Mouse (Mus musculus) MEL (cell line): ENCODE measurements at regions not wholly inside any gene's neighbourhood (a gene's known extent, or its start where the extent isn't known, plus 50 kb on each side); places are given as distances from the start of the nearest gene placed in this dataset.

ENCODE experiments used
- CTCF ChIP-seq, 3 experiments: IDR thresholded peaks in 2 of 3; conservative IDR thresholded peaks in 1 of 3; 2 replicates each; pipeline ENCODE4 v1.5.1; 2011 to 2012; ENCODE audit warnings: low read length in 3 of 3, low read depth in 2 of 3, mild to moderate bottlenecking in 2 of 3, improper control_type of control experiment in 1 of 3, inconsistent platforms in 1 of 3, mixed read lengths in 1 of 3, moderate library complexity in 1 of 3; ENCODE audit not compliant: control insufficient read depth in 1 of 3, insufficient read depth in 1 of 3, poor library complexity in 1 of 3, severe bottlenecking in 1 of 3
- EP300 ChIP-seq, 2 experiments: IDR thresholded peaks; 2 replicates each; pipeline ENCODE4 v1.6.1; 2011; ENCODE audit warnings: improper control_type of control experiment in 2 of 2, low read length in 2 of 2, low read depth in 1 of 2, mild to moderate bottlenecking in 1 of 2
- GATA1 ChIP-seq: IDR thresholded peaks from 2 replicates; pipeline ENCODE4 v1.6.1; 2011; ENCODE audit warnings: low read depth, low read length, improper control_type of control experiment
- KAT2A ChIP-seq: conservative IDR thresholded peaks from 2 replicates; pipeline ENCODE4 v1.6.1; 2012; ENCODE audit warnings: low read depth, low read length, improper control_type of control experiment, inconsistent platforms
- MAX ChIP-seq: IDR thresholded peaks from 2 replicates; pipeline ENCODE4 v1.6.1; 2011; ENCODE audit warnings: low read length, improper control_type of control experiment
- MYB ChIP-seq: IDR thresholded peaks from 2 replicates; pipeline ENCODE4 v1.6.1; 2011; ENCODE audit warnings: mild to moderate bottlenecking, low read depth, low read length, improper control_type of control experiment
- POLR2A ChIP-seq, 2 experiments: IDR thresholded peaks; 2 replicates each; pipeline ENCODE4 v1.6.1; 2011 to 2012; ENCODE audit warnings: low read length in 2 of 2, mild to moderate bottlenecking in 2 of 2, control low read depth in 1 of 2, improper control_type of control experiment in 1 of 2, low read depth in 1 of 2, moderate library complexity in 1 of 2; ENCODE audit not compliant: control insufficient read depth in 1 of 2, insufficient read depth in 1 of 2, poor library complexity in 1 of 2
- TAL1 ChIP-seq: IDR thresholded peaks from 2 replicates; pipeline ENCODE4 v1.6.1; 2012; ENCODE audit warnings: mild to moderate bottlenecking, inconsistent platforms, low read length, moderate library complexity, mixed read lengths
- USF2 ChIP-seq, 2 experiments: IDR thresholded peaks; 2 replicates each; pipeline ENCODE4 v1.6.1; 2011 to 2012; ENCODE audit warnings: improper control_type of control experiment in 2 of 2, low read length in 2 of 2, borderline replicate concordance in 1 of 2, inconsistent platforms in 1 of 2, low read depth in 1 of 2, mild to moderate bottlenecking in 1 of 2; ENCODE audit not compliant: insufficient read depth in 1 of 2
- ZC3H11A ChIP-seq: IDR thresholded peaks from 2 replicates; pipeline ENCODE4 v1.6.1; 2012; ENCODE audit warnings: low read depth, mild to moderate bottlenecking, inconsistent platforms, low read length, improper control_type of control experiment

DNA sequence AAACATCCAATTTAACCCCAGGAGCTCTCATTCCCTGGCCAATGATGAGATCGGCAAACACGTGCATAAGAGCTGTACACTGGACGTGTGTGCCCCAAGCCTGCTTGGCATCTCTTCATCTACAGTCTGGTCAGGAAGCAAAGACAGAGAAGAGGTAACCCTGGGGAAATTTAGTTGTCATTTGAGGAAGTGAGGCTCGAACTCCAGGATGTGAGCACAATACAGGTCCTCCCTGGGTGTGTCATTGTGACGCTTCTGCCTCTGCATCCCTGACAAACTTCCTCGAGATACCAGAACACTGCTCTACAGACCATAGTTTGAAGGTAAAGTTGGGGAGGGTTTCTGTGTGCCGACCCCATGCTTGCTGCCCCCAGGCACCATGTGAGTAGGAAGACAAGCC is 59.2 kb upstream of the Irs2 start:
- TF ChIP-seq EP300 (IDR thresholded peaks at IDR 0.05; ENCODE audit: low read depth in 1 of 2, low read length in 2 of 2) = no peak
- TF ChIP-seq KAT2A = no peak
- TF ChIP-seq TAL1 = no peak
- TF ChIP-seq GATA1 = no peak
- no peak for TF ChIP-seq CTCF (IDR thresholded peaks at IDR 0.05 in 2 of 3, conservative IDR thresholded peaks at IDR 0.05 in 1 of 3; ENCODE audit: control insufficient read depth in 1 of 3, insufficient read depth in 1 of 3, low read depth in 2 of 3, low read length in 3 of 3, poor library complexity in 1 of 3, severe bottlenecking in 1 of 3)
- TF ChIP-seq POLR2A (IDR thresholded peaks at IDR 0.05; ENCODE audit: control insufficient read depth in 1 of 2, insufficient read depth in 1 of 2, low read depth in 1 of 2, low read length in 2 of 2, poor library complexity in 1 of 2) = no peak
- TF ChIP-seq MAX = no peak
- TF ChIP-seq ZC3H11A = no peak
- TF ChIP-seq USF2 (IDR thresholded peaks at IDR 0.05; ENCODE audit: borderline replicate concordance in 1 of 2, insufficient read depth in 1 of 2, low read depth in 1 of 2, low read length in 2 of 2) = no peak
- no peak for TF ChIP-seq MYB
